Mouse (Mus musculus): ENCODE data around the gene Tceanc. TPM values are rescaled to one million over a fixed set of nuclear protein-coding genes. Genes with fewer than 3 reads are reported as not detected.

Tceanc gene
- total RNA-seq (2023), result 1 to 10 TPM; 2.9 to 3.3 TPM

DNA sequence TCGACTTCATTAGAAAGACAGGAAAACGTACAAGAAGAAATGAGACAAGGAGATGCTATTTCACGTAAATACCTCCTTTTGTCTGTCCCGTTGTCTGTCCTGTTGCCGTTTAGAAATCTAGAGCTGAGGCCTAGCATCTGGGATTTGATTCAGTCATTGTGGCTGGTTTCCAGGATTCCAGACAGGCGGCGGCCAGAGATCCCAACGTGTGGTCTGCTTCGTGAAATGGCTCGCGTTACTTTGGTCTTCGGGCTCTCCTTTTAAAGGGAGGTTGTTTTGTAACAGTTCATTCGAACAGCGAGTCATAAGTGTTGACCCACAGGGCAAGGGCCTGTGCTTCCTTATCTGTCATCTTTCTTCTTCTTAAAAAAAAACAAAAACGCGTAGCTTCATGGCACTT lies at the start of gene Tceanc:
Gene Tceanc (minus strand): TSS at position 223 of the 400 bp plus-strand sequence.

DNA sequence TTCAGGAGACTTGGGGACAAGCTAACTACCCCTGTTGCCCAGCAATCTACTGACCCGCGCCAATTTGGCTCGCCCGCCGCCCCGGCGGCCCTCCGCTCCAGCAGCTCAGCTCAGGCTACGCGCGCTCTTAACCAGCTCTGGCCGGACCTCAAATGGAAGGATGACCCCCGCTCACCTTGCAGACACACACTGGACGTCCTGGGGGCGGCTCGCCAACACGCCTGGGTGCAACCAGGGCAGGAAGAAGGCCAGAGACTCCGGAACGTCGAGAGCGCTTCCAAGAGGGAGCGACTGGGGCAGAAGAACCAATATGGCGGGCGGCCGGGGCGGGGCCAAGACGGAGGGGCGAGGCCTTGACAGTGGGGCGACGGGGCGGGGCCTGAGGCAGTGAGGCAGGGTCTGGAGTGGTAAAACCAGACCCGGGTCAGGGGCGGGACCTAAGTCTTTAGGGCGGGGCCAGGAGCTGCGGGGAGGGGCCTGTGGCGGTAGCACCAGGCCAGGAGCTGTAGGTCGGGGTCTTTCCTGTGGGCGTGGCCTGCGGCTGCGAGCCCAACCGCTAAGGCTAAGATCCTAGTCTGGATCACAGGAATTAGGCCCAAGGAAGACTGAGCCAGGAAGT lies 38.9 kb downstream of the Tceanc start, which contains the start of gene Rab9:
Gene Rab9 (minus strand): TSS at position 503 of the 619 bp plus-strand sequence.

Other genes with a start within 250 kb of the Tceanc start
- 1 to 10 TPM; 6.0 to 8.1 TPM for gene Trappc2, start 78.0 kb downstream of the Tceanc start, total RNA-seq (2023)
- 1 to 10 TPM; 5.3 to 5.8 TPM for gene Ofd1, start 77.9 kb downstream of the Tceanc start, total RNA-seq (2023)
- gene Rab9, start 38.7 kb downstream of the Tceanc start, total RNA-seq (2023), result 10 to 100 TPM; 28.4 to 30.5 TPM
- gene Egfl6, start 67.2 kb upstream of the Tceanc start, total RNA-seq (2023), result under 1 TPM in 1 of 2 experiments, not detected in 1; 0.18 TPM